Mouse (Mus musculus): ENCODE data around the gene Gm42420.
A peak's percentile ranks its signal among the peaks of the same experiment; 100 is the strongest.

- TF ChIP-seq CTCF (conservative IDR thresholded peaks at IDR 0.05; ENCODE audit: insufficient read depth, insufficient read length, low read depth, low read length) (peak; percentile 64), POLR2A (IDR thresholded peaks at IDR 0.05; ENCODE audit: low read depth, low read length) (no peak)
Measured at GRCm38 (mm10) chr6:39562166-39563015, 23.2 kb upstream of the Gm42420 start.

Measured in kidney, adult 2 months (tissue).